Mouse (Mus musculus): Measurements from ENCODE around the gene Lyrm4. TPM values are rescaled to one million over a fixed set of nuclear protein-coding genes. Genes with fewer than 3 reads are reported as not detected.
A peak's percentile ranks its signal among the peaks of the same experiment; 100 is the strongest.

Lyrm4 gene
- total RNA-seq, 2 experiments from 2014 or later, result 7.0 to 7.4 TPM

DNA sequence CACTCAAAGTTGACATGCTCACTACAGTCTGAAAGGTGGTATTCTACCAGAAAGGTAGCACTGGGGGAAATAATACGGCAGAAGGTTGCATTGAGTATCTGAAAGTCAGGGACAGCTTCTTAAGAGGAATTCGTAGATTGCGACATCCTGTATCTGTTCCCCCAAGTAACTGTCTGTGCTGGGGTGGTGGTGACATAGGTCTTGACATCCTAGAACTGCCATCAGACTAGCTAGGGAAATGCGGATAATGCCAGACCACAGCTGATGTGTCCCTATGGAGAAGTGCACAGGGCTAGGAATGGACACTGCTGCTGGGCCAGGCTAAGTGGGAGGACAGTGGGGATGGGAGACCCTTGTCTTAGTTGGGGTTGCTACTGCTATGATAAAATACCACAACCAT lies 8.8 kb downstream of the Lyrm4 start:
- DNase-seq (ENCODE audit: low spot score in 2 of 2), result no peak

DNA sequence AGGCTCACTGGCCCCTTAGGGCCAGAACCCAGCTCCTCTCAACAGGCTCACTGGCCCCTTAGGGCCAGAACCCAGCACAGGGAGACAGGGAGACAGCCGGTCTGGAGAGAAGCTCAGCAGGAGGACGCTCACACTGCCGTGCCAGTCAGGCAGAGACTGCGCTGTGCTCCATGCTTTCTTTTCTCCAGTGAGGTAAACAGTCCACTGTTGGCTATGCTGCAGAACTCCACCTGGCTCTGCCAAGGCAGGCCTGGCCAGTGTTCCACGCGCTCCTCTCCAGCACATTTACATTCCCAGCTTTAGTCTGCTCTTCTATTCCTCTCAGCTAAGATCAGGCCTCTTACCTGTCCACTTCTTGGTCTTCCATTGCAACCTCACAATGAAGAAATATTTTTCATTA lies 11.7 kb downstream of the Lyrm4 start:
- DNase-seq (ENCODE audit: low spot score in 2 of 2), result no peak

DNA sequence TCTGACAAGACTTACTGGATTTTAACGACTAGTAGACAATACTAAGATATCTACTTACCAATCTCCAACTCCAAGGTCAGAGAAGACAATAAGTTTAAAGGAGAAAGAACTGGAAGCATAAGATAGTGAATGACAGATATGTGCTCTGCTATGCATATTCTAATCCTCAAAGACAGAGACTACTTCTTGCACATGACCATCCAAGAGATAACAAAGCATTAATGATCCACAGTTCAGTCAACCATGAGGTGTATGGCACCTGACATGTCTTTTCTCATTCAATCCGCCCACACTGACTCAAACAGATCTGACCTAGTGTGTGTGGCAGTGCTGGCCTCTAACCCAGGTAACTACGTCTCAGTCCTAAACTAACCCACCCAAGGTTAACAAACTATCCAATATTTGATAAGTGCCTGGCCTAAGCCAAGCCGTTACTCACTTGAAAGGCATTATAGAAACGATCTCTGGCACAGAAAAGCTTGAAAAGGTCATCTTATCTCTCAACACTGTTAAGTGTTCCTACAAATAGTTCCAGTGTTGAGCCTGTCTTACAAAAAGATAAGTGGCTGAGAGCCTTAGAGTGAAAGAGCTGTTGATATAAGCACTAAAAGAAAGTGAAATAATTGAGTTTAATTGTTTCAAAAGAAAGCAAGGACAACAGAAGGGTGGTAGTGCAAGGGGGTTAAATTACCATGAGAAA lies 20.5 kb downstream of the Lyrm4 start:
- no peak for DNase-seq (ENCODE audit: low spot score in 2 of 2)

GRCm38 (mm10) chr13:36088168-36088567 lies 29.2 kb downstream of the Lyrm4 start:
- no peak for DNase-seq (ENCODE audit: low spot score in 2 of 2)

- DNase-seq (ENCODE audit: low spot score in 2 of 2), result no peak
Observed at GRCm38 (mm10) chr13:36087427-36087826, 29.9 kb downstream of the Lyrm4 start.

GRCm38 (mm10) chr13:36086608-36087391 lies 30.5 kb downstream of the Lyrm4 start:
- no peak for DNase-seq (ENCODE audit: low spot score in 2 of 2)

DNA sequence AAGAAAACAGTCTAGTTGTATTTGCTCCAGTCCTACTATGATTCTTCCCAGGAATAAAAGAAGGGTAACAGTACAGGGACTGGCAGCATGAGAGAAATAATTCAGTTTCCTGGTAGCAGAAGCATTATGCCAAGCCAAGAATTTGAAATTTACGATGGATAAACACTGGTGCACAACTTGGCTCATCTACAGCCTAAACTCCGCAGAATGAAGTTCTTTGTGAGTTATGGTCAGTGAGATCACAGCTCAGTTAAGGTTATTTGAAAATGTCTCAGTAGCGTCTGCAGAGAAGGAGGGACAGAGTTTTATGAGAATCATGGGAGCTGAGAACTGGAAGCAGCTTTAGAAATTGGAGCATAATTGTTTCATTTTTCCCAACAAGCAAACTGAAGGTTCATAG lies 31.4 kb downstream of the Lyrm4 start:
- DNase-seq (ENCODE audit: low spot score in 2 of 2), result no peak

- no peak for DNase-seq (ENCODE audit: low spot score in 2 of 2)
Observed at GRCm38 (mm10) chr13:36084701-36085100, 32.6 kb downstream of the Lyrm4 start.

DNA sequence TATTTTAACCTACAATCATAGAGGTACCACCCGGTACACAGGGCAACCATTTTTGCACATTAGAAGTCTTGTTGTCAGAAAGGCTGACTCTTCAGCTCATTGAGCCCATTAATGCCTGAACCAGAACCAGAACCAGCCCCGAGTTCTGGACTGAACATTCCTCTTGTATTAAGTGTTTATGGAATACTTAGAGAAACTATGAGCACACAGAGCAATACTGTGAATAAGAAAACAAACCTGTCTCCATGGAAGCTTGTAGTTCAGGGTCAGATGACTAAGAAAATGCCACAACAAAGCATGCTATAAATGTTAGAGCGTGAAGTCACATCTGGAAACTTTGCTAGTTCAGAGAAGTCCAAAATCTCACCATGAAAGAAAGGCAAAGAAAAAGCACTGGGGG lies 35.7 kb downstream of the Lyrm4 start:
- DNase-seq (ENCODE audit: low spot score in 2 of 2), result no peak

GRCm38 (mm10) chr13:36074484-36074883 lies 42.8 kb downstream of the Lyrm4 start:
- DNase-seq (ENCODE audit: low spot score in 2 of 2), result no peak

DNA sequence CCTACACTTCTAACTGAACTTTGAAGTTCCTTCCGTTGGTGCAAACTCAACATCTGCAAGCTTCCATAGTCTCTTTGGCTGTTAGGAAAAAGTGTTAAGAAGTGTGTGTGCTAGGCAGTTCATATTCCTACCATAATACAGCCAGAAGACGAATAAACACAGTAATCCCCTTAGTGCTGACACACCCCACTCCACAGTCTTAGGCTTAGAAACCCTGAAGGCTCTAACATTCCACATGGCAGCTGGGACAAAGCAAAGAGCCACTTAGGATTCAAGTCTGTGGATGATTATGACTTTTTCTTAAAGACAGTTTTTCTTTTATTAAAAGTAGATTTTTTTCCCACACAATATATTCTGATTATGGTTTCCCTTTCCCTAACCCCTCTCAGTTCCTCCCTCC lies 50.6 kb downstream of the Lyrm4 start:
- no peak for DNase-seq (ENCODE audit: low spot score in 2 of 2)

DNA sequence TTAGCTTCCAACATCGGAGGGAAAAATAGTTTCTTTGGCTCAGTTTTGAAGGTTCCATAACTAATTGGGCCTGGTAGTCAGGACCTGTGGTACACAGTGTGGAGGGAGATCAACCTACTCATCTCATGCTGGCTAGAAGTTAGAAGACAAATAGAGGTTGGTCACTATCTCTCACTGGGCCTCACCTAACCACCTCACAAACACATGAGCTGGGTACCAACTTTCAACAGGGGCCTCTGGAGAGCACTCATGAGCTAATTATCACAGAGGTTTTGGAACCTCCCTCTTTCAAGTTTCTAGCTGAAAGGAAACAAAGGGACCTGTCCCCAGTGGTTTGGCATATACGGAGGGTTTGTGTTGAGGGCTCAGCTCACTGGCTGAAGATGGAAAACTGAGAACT lies 59.8 kb downstream of the Lyrm4 start:
- no peak for DNase-seq (ENCODE audit: low spot score in 2 of 2)

DNA sequence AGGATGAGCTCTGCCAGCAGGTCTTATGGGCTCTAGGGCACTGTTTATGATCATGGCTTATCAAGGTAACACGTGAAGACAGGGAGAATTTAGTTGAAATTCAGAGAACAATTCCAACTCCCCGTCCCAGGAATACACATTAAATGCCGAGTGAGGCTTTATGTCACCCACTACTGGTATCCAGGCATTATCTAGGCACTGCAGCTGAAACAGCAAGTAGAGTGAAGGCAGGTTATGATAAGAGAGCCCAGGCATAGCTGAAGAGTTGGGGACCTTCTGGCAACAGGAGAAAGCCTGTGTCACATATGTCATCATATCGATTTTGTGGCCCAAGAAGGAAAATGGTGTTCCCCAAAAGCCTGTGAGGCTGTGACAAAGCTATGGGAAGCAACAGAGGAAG lies 60.4 kb downstream of the Lyrm4 start:
- DNase-seq (ENCODE audit: low spot score in 2 of 2), result no peak

DNA sequence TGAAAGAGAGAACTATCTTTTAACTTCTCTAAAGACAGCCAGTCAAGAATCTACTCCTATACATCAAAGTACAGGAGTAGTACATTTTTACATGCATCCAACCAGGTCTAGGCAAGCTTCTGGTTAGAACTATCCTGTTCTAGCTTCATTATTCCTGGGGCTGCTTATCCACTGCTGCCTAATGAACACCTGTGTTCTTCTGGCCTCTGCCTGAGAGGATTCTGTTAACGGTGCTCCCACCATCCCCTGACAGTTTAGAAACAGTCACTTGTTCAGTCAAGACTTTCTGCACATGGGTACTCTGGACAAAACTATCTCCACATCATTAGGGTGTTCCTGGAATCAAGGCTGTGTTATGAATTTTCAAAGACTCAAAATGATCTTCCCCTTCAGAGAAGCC lies 60.8 kb downstream of the Lyrm4 start:
- no peak for DNase-seq (ENCODE audit: low spot score in 2 of 2)

DNA sequence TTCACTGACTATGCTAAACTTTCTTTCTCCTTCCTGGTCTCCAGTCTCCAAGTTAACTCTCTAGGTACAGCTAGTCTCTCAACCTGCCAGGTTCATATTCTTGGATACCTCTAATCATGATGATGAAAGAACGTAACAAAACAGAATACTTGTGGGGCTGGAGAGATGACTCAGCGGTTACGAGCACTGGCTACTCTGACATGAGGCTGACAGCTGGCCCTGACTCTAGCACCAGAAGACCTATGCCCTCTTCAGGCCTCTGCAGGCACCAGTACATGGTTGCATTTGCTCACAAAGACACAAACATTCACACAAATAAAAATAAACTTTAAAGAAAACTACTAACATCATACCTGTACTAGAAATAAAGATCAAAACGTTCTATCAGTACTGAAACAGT lies 81.8 kb downstream of the Lyrm4 start:
- no peak for DNase-seq (ENCODE audit: low spot score in 2 of 2)

DNA sequence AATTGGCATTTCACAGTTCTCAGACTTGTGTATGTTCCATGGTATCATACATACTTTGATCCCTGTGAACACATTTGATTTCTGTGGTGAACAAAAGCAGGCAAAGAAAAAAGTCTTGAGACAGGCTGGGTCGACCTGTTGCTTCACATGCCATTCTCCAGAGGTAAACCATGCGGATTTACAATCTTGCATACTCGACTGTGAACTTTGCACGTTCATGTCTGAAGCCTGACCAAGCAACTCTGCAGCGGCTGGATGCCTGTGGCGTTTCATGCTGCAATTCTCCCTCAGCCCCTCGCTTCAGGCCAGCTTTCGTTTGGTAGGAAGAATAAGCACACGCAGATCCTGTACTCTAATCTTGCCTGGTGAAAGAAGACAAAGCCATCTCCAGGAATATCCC lies 85.4 kb downstream of the Lyrm4 start:
- no peak for DNase-seq (ENCODE audit: low spot score in 2 of 2)

DNA sequence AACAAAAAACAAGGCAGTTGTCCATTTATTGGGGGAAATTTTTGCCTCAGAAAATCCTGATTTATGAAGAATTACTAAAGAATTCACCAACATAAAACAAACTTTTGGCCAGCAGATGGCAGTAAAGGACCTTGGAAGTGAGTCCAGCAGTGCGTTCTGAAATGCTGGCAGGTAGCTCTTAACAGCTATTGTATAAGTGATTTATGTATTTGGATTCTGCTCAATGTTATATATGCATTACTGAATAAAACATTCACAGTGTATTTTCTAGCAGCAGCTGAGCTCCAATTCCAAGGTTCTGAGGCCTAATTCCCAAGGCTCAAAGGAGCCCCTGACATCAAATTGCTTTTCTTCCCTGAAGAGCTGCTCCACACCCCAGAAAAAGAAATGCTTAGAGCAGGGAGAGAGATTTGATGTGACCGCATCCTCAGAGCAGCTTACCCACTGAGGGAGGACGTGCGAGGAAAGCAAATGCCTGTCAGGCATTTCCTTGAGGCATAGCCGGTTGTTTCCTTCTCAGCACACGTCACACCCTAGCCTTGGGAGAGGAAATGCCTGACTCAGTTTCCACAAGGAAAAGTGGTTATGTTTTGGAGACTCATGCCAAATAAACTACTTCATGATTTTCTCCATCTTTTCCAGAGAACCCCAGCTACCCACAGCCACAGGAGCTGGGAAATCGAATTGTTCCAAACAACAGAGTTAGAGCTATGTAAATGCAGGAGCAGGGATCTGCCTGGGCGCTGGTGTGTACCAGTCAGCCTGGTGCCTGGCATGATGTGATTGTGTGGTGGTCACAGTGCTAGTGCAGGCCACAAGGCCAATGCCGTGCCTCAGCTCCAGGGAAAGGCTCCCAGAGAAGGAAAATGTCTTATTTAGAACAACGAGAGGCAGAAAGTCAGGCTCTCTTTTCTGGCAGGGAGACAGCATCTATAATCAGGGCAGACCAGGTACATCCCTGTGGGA lies 97.7 kb downstream of the Lyrm4 start:
- peak; percentile 37 to 71 for DNase-seq (ENCODE audit: low spot score in 2 of 2)

DNA sequence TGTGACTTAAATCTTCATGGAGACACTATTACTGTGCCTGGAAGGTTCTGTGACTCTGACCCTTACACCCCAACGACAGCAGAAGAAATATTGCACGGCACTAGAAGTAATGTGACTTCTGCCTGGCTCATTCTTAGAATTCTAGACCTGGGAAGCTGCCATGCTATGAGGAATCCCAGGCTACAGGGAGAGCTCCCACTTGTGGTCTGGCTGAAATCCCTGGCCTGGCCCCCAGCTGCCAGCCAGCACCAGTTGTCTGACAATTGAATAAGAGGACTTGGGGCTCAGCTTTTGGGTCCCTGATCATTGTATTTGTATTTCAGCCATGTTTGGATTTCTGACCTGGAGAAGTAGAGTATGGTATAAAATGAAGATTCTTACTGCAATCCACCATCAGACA lies 99.3 kb downstream of the Lyrm4 start:
- no peak for DNase-seq (ENCODE audit: low spot score in 2 of 2)

DNA sequence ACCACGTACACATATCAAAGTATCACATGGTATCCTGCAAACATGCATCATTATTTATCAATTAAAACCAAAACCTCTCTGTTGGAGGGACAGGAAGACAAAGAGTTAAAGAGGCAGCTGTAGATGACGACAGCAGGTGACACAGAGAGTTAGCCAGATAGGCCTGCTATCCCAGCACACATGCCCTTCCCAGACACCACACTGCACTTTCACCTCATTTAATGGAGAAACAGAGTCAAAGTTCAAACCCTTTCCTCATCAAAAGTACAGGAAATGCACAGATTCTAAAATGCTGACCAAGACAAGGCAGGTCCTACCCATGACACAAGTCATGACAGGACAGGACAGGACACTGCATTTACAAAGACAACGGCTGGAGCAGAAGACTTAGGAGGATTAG lies 101.7 kb downstream of the Lyrm4 start:
- no peak for DNase-seq (ENCODE audit: low spot score in 2 of 2)

- DNase-seq (ENCODE audit: low spot score in 2 of 2), result no peak
Observed at GRCm38 (mm10) chr13:36009981-36010380, 107.3 kb downstream of the Lyrm4 start.

DNA sequence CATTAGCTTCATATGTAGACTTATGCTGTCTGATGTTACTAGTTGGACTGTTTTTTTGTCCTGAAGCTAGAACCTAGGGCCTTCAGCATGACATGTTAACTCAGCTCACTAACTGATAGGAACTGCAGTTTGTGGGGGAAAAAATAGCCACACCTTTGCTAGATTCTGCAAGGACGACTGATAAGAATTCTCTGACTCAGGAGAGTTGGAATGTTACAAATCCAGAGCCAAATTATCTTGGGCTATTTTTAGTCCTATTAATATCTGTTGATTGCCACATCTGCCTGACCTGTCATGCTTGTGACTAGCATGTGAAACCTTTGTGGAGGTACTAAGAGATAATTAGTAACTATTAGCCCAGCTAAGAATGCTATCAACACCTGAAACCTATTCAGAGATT lies 116.5 kb downstream of the Lyrm4 start:
- DNase-seq (ENCODE audit: low spot score in 2 of 2), result no peak

DNA sequence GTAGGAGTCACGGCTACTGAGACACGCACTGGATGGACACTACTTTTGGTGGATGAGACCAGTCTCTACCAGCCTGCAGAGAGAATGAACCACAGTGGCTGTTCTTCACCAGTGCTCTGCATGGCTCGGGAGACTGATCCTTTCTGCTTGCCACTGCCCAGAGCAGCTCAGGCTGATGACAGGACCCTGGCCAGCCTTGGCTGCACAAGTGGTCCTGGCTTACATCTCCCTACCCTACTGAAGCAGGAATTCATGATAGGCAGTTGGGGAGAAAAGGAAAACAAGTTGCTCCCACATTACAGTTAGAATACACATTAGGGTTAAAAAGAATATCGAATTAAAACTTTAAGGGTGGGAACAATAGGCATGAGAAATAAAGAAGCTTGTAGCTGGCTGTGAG lies 119.7 kb downstream of the Lyrm4 start:
- DNase-seq (ENCODE audit: low spot score in 2 of 2), result no peak
